Mouse (Mus musculus) heart, embryonic 15.5 days (tissue): Measurements from ENCODE around the gene Fam171a2. TPM values are rescaled to one million over a fixed set of nuclear protein-coding genes. Genes with fewer than 3 reads are reported as not detected.

Source experiments
- ATAC-seq: fragments of 200-750 bp; cut with Nextera tagmentation; replicated peaks from 2 replicates; pipeline ENCODE4 v1.8.0; 2017; ENCODE audit warnings: low read depth, moderate TSS enrichment; ENCODE audit not compliant: insufficient number of reproducible peaks, insufficient read depth, low FRiP score
- H3K27ac ChIP-seq: fragments of 300-500 bp; sonication (generic); 2 replicates; pipeline ENCODE4 v1.5.1; 2015; ENCODE audit warnings: mild to moderate bottlenecking, inconsistent platforms
- H3K27me3 ChIP-seq: fragments of 300-500 bp; sonication (generic); 2 replicates; pipeline ENCODE4 v1.6.1; 2015; ENCODE audit warnings: inconsistent platforms
- H3K36me3 ChIP-seq: fragments of 300-500 bp; sonication (generic); 2 replicates; pipeline ENCODE4 v1.6.1; 2015; ENCODE audit warnings: mild to moderate bottlenecking, inconsistent platforms
- H3K4me1 ChIP-seq: fragments of 300-500 bp; sonication (generic); replicated peaks from 2 replicates; pipeline ENCODE4 v1.6.1; 2015; ENCODE audit warnings: inconsistent platforms
- H3K4me2 ChIP-seq: fragments of 300-500 bp; sonication (generic); 2 replicates; pipeline ENCODE4 v1.6.1; 2015; ENCODE audit warnings: inconsistent platforms, mild to moderate bottlenecking, moderate library complexity
- H3K4me3 ChIP-seq: fragments of 300-500 bp; sonication (generic); 2 replicates; pipeline ENCODE4 v1.5.1; 2015; ENCODE audit warnings: mild to moderate bottlenecking, inconsistent platforms
- H3K9ac ChIP-seq: fragments of 300-500 bp; sonication (generic); 2 replicates; pipeline ENCODE4 v1.6.1; 2015; ENCODE audit warnings: mild to moderate bottlenecking, inconsistent platforms
- H3K9me3 ChIP-seq: fragments of 300-500 bp; sonication (generic); replicated peaks from 2 replicates; pipeline ENCODE4 v1.6.1; 2016; ENCODE audit warnings: inconsistent platforms
- WGBS: fragments of 180-500 bp; shearing (Covaris S2); methylation state at CpG from one replicate; pipeline ENCODE4 v1.1.7; 2015; ENCODE audit warnings: mixed read lengths; 5-methylcytosine and 5-hydroxymethylcytosine counted together
- polyA plus RNA-seq: library from polyadenylated mRNA; unstranded; fragments of >200 nt; fragmentation: Nextera tagmentation; extraction: Ambion mirVana; gene quantifications from 2 replicates; pipeline ENCODE4 v1.2.1, GENCODE M21; 2015

Gene Fam171a2
- polyA plus RNA-seq, 1 experiment from 2014 or later, result 2.7 TPM

GRCm38 (mm10) chr11:102449043-102450008, 1.8 kb upstream of the Fam171a2 start:
- H3K4me2 ChIP-seq, result no peak overlapping the region
- H3K4me3 ChIP-seq, result no peak overlapping the region
- H3K9ac ChIP-seq, result no peak overlapping the region
- ATAC-seq, result no peak
- H3K27ac ChIP-seq, result no peak overlapping the region
- 41% methylated on average over 17 of the region's 17 CpGs for WGBS
- no peaks in the 10 kb centered on the region for H3K9me3 ChIP-seq
- H3K27me3 ChIP-seq, result 0 out of 2 replicates have a peak, but pooled peaks cover 7% of the 10 kb centered on the region
- H3K36me3 ChIP-seq, result no peaks in the 10 kb centered on the region
- peaks cover 41% of the 10 kb centered on the region for H3K4me1 ChIP-seq

DNA sequence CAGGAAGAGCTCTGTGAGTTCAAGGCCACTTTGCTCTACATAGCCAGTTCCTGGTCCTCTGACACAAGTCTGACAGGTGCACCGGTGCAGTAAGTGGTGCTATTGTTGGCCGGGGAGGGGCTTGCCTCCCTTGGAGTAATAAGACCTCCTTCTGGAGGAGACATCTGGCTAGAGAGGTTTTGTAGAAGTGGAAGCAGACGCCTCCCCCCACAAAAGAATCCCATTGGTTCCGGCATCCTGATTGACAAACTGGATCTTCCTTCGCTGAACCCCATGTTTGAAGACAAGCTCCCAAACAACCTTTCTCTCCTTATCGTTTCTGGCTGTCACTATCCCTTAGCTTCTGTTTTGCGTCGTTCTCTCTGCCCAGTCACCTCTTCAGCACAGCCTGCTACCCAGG, 845 bp upstream of the Fam171a2 start:
- ATAC-seq, result no peak
- Histone ChIP-seq H3K9ac (no peak overlapping the region), H3K27ac (no peak overlapping the region), H3K36me3 (no peaks in the 10 kb centered on the region; the same call in 1 of the 2 replicates), H3K4me2 (no peak overlapping the region), H3K9me3 (no peaks in the 10 kb centered on the region), H3K4me3 (no peak overlapping the region), H3K4me1 (peaks cover 50% of the 10 kb centered on the region), H3K27me3 (0 out of 2 replicates have a peak, but pooled peaks cover 7% of the 10 kb centered on the region)
- WGBS, result 15% methylated on average over 8 of the region's 8 CpGs

DNA sequence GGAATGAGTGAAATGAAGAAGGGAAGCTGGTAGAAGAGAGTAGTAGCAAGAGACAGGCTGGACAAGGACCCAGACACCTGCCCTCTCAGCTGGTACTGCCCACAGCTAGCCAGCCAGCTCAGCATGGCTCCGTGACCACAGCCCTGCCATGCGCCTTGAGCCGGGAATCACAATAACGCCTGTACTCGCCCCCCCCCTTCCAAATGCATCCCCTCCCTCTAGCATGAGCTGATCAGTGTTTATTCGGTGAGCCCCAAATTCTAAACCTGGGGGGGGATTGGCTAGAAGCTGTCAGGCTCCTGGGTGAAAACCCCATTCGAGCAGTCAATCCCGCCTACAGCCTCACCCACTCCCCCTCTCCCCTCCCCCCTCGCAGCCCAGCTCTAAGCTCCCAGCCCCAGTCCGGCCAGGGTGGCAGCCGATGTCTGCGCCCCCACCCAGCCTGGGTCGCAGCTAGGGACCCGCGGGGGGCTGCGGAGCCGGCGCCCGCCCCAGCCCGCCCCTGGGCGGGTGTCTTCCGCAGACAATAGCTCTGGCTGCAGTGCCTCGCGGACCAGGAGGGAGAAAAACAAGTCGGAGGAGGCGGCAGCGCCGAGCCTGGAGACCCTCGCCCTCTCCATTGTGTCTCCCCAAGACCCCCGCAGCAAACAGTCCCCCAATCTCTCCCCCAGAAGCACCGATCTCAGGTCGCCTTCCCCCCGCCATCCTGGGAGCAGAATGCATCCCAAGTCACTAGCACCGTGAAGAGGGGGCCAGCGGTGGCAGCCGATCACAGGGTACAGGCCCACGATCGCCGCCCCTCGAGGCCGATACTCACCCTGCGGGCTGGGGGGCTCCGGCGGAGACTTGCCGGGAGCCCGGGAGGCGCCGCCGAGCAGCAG, 661 bp downstream of the Fam171a2 start:
- peak; percentile 32 for ATAC-seq
- H3K9ac ChIP-seq, result peak overlapping the region; percentile 93
- peak overlapping the region; percentile 93 for H3K4me3 ChIP-seq
- H3K27ac ChIP-seq, result peak overlapping the region; percentile 87
- peaks cover 55% of the 10 kb centered on the region for H3K4me1 ChIP-seq
- 0 out of 2 replicates have a peak, but pooled peaks cover 3% of the 10 kb centered on the region for H3K27me3 ChIP-seq
- H3K9me3 ChIP-seq, result no peaks in the 10 kb centered on the region
- under 1% methylated on average over 47 of the region's 49 CpGs for WGBS
- H3K36me3 ChIP-seq, result peaks cover 8% of the 10 kb centered on the region; the same call in 1 of the 2 replicates
- H3K4me2 ChIP-seq, result peak overlapping the region; percentile 88

- H3K4me2 ChIP-seq, result peak overlapping the region; percentile 88
- ATAC-seq, result peak; percentile 25
- H3K9me3 ChIP-seq, result no peaks in the 10 kb centered on the region
- H3K4me3 ChIP-seq, result peak overlapping the region; percentile 93
- H3K9ac ChIP-seq, result peak overlapping the region; percentile 93
- H3K4me1 ChIP-seq, result peaks cover 56% of the 10 kb centered on the region
- H3K36me3 ChIP-seq, result peaks cover 17% of the 10 kb centered on the region; the same call in 1 of the 2 replicates
- 0 out of 2 replicates have a peak, but pooled peaks cover 3% of the 10 kb centered on the region for H3K27me3 ChIP-seq
- peak overlapping the region; percentile 87 for H3K27ac ChIP-seq
- 8% methylated on average over 7 of the region's 7 CpGs for WGBS
Observed at GRCm38 (mm10) chr11:102445891-102446361, 1.6 kb downstream of the Fam171a2 start.

DNA sequence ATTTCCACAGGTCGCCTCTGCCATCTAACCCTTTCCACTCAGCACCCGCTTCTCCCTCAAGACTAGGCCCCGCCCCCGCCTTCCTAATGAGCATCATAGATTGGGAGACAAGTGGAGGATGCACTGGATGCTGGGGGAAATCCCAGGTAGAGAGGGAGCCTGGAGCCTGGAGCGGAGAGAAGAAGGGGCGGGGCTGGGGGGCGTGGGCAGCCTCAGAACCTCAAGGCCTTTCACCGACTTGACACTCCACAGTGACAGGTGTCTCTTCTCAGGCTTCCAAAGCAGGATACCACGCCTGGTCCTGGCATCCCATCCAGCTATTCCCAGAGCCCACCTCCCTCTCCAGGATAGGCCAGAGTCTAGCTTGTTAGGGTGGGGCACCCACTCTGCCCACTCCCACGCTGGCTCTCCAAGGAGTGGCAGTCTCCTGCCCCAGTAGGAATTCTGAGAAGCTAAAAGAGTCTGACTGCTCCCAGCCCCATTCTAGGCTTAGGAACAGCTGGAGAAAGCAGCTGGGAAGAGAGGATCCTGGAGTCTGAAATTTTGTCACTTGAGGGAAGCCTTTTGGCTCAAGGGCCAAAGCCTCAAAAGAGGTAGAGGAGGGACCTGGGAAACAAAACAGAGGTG, 2.1 kb downstream of the Fam171a2 start:
- no peaks in the 10 kb centered on the region for H3K9me3 ChIP-seq
- peak overlapping the region; percentile 93 for H3K9ac ChIP-seq
- 24% methylated on average over 10 of the region's 10 CpGs for WGBS
- H3K4me1 ChIP-seq, result peaks cover 56% of the 10 kb centered on the region
- H3K27me3 ChIP-seq, result 0 out of 2 replicates have a peak, but pooled peaks cover 3% of the 10 kb centered on the region
- peak overlapping the region; percentile 88 for H3K4me2 ChIP-seq
- H3K4me3 ChIP-seq, result peak overlapping the region; percentile 93
- peak; percentile 27; the same call in 1 of the 2 replicates for ATAC-seq
- H3K27ac ChIP-seq, result peak overlapping the region; percentile 87
- peaks cover 19% of the 10 kb centered on the region; the same call in 1 of the 2 replicates for H3K36me3 ChIP-seq

DNA sequence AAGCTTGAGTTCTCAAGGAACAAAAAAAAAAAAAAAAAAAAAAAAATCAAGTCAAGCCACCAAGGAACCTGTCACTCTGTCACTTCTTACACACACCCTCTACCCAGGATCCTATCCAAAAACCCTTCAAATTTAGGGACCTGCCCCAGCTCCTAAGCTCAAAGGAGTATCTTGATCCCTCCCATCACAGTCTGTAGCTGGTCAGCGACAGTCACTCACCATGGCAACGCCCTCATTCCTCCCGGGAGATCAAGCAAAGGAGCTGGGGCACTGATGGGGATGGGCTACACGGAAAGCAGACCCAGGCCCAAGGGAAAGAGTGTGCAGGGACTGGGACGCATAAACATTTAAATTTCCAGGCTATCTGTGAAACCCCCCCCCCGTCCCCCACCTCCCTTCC, 2.7 kb downstream of the Fam171a2 start:
- Histone ChIP-seq H3K9me3 (no peaks in the 10 kb centered on the region), H3K9ac (no peak overlapping the region), H3K36me3 (peaks cover 25% of the 10 kb centered on the region; the same call in 1 of the 2 replicates), H3K4me2 (peak overlapping the region; percentile 88), H3K4me1 (peaks cover 56% of the 10 kb centered on the region), H3K27ac (peak overlapping the region; percentile 87; the same call in 1 of the 2 replicates), H3K27me3 (0 out of 2 replicates have a peak, but pooled peaks cover 3% of the 10 kb centered on the region), H3K4me3 (no peak overlapping the region)
- ATAC-seq, result no peak
- WGBS, result 17% methylated on average over 6 of the region's 6 CpGs

DNA sequence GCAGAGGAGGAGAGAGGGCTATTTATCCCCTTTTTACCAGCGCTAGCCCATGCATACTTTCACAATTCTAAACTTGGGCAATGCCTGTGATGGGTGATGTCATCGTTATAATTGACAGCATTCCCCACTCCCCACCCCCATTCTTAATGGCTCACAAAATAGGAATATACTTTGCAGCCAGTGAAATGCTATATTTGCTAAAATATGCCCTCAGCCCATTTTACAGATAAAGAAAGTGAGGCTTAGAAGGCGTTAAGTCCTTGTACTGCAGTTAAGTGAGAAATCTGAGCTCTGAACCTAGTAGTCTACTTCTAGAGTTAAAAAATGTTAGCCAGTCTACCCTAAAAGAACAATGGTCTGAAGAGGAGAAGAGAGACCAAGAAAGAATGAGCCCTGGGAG, 3.2 kb downstream of the Fam171a2 start:
- WGBS, result 62% methylated on average over 3 of the region's 3 CpGs
- ATAC-seq, result no peak
- H3K4me1 ChIP-seq, result peaks cover 55% of the 10 kb centered on the region
- H3K9ac ChIP-seq, result no peak overlapping the region; the same call in 1 of the 2 replicates
- H3K27me3 ChIP-seq, result peaks cover 4% of the 10 kb centered on the region; the same call in 1 of the 2 replicates
- H3K4me3 ChIP-seq, result no peak overlapping the region
- H3K9me3 ChIP-seq, result no peaks in the 10 kb centered on the region
- no peak overlapping the region for H3K4me2 ChIP-seq
- H3K27ac ChIP-seq, result no peak overlapping the region
- H3K36me3 ChIP-seq, result peaks cover 28% of the 10 kb centered on the region; the same call in 1 of the 2 replicates

DNA sequence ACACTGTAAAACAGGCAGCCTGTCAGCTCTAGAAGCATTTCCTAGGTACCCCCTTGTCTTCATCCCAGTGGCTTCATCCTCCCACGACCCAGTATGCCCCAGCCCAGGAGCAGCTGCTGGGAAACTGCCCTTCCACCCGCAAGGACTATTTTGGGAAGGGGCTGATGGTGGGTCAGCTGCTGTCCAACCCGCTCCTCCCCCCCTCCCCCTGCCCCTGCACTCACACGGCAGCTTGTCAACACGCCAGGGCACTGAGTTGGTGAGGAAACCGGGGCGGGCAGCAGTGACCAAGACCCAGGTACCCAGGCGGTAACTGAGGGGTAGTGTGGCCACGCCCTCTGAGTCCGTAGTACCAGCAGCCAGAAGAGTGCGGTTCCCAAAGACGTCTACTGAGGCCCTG, 3.7 kb downstream of the Fam171a2 start:
- 45% methylated on average over 12 of the region's 12 CpGs for WGBS
- H3K27me3 ChIP-seq, result peaks cover 7% of the 10 kb centered on the region; the same call in 1 of the 2 replicates
- ATAC-seq, result no peak
- H3K4me1 ChIP-seq, result peaks cover 53% of the 10 kb centered on the region
- H3K27ac ChIP-seq, result no peak overlapping the region
- H3K9ac ChIP-seq, result no peak overlapping the region; the same call in 1 of the 2 replicates
- H3K9me3 ChIP-seq, result no peaks in the 10 kb centered on the region
- peaks cover 34% of the 10 kb centered on the region; the same call in 1 of the 2 replicates for H3K36me3 ChIP-seq
- no peak overlapping the region for H3K4me3 ChIP-seq
- H3K4me2 ChIP-seq, result peak overlapping the region; percentile 21

GRCm38 (mm10) chr11:102442089-102442488, 5.4 kb downstream of the Fam171a2 start:
- WGBS, result 88% methylated on average over 6 of the region's 6 CpGs
- H3K4me3 ChIP-seq, result no peak overlapping the region
- no peak for ATAC-seq
- H3K4me1 ChIP-seq, result peaks cover 57% of the 10 kb centered on the region
- H3K27me3 ChIP-seq, result peaks cover 4% of the 10 kb centered on the region; the same call in 1 of the 2 replicates
- H3K9me3 ChIP-seq, result no peaks in the 10 kb centered on the region
- H3K4me2 ChIP-seq, result no peak overlapping the region
- peaks cover 35% of the 10 kb centered on the region; the same call in 1 of the 2 replicates for H3K36me3 ChIP-seq
- H3K9ac ChIP-seq, result no peak overlapping the region
- peak overlapping the region; percentile 47; the same call in 1 of the 2 replicates for H3K27ac ChIP-seq

- no peaks in the 10 kb centered on the region for H3K9me3 ChIP-seq
- no peak overlapping the region for H3K9ac ChIP-seq
- H3K4me3 ChIP-seq, result no peak overlapping the region
- H3K4me1 ChIP-seq, result peaks cover 59% of the 10 kb centered on the region
- peaks cover 37% of the 10 kb centered on the region; the same call in 1 of the 2 replicates for H3K36me3 ChIP-seq
- WGBS, result 79% methylated on average over 3 of the region's 3 CpGs
- H3K4me2 ChIP-seq, result no peak overlapping the region
- no peak overlapping the region for H3K27ac ChIP-seq
- ATAC-seq, result no peak
- peaks cover 4% of the 10 kb centered on the region; the same call in 1 of the 2 replicates for H3K27me3 ChIP-seq
Observed at GRCm38 (mm10) chr11:102441434-102441833, 6.0 kb downstream of the Fam171a2 start.
